Mouse (Mus musculus) spleen, postnatal 10 days (tissue): ENCODE measurements at regions not wholly inside any gene's neighbourhood (a gene's known extent, or its start where the extent isn't known, plus 50 kb on each side); places are given as distances from the start of the nearest gene placed in this dataset.

ENCODE experiments used
- DNase-seq, 2 experiments: peaks; one replicate each; pipeline ENCODE4 v3.0.0; 2021 to 2022; ENCODE audit warnings: low spot score in 2 of 2

DNA sequence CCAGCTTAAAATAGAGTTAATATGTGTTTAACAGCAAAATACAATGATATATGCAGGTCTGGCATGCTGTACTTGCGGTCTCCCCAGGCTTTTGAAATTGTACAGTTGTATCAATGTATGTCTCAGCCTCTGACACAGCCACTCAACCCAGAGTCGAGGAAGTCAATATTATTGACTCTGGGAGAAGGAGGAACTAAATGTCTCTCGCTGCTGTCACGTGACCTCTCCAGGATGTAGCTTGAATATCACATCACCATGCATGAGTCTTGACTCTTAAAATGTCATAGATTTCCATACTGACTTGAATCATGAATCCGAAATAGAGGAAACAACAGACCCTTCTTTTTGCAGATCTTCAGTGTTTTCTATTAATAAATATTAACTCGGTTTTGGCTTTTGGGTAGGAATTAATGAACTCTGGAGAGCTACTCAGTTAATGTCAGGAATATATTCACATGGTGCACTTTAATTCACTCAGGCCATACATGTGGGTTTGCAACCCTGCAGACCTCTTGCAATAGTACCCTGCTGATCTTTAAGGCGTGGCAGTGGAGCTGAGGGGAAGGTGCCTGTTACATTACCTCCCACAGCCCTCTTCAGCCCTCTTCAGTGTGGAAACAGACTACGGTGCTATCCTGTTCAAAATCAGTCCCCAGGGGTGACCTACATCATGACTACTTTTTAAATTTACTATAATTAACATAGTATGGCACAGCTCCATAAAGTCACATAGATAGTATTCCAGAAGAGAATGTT, 102.7 kb upstream of the Foxn2 start:
- DNase-seq, result no peak

DNA sequence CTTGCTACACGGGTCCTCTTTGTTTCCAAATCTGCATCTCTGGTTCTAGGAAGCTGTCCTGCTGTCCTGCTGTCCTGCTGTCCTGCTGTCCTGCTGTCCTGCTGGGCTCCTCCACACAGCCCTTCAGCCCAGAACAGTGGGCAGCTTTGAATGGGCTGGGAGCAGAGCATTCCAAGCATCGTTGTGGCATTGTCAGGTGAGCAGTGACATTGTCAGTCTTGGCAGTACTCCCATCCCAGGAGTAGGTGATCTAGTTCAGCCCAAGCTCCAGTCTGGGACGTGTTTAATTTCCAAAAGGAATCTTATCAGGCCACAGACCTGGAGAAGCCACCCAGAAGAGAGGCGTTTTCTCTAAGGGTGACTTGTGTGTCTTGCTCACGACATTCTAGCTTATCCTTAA, 99.4 kb upstream of the Foxn2 start:
- DNase-seq, result no peak

- DNase-seq, result no peak
Observed at GRCm38 (mm10) chr17:88341599-88341998, 98.9 kb upstream of the Foxn2 start.

- DNase-seq, result no peak
Observed at GRCm38 (mm10) chr17:88343091-88343783, 97.3 kb upstream of the Foxn2 start.

DNA sequence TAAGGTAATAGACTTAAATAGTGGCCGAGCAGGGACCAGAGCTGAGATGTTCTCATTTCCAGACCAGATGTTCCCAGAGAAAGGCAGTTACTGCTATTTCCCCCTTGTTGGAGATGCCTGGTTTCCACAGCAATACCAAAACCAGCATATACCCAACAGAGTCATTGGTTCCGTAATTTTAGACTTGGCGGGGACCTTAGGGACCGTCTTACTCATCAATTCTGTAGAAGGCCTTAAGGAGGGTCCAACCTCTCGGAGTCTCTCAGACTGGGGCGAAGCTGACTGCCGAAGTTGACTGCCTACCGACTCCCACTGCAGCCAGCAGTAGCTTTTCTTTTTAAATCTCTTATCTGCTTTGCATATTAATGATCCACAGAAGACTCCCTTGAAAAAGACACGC, 95.1 kb upstream of the Foxn2 start:
- DNase-seq, result no peak

DNA sequence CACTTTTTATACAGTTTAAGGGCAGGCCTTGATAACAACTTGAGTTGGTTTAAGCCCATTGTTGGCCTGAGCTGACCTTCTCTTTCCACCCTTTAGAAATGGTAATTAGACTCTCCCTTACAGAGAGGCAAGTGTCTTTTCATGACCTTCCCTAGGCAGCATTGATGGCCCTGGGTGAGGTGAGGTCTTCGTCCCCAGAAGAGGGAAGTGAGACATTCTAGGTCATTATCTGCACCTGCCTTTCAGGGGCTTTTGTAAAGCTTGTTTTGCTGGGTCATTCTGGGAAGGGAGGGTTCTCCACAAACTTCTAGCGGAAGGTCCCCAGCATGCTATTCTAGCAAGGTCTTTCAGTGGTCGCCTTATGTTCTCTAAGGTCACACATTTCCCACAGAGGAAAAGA, 93.6 kb upstream of the Foxn2 start:
- no peak for DNase-seq

GRCm38 (mm10) chr17:88349825-88350460, 90.6 kb upstream of the Foxn2 start:
- no peak for DNase-seq

GRCm38 (mm10) chr17:88350986-88351385, 89.5 kb upstream of the Foxn2 start:
- no peak for DNase-seq

- no peak for DNase-seq
Observed at GRCm38 (mm10) chr17:88352960-88353359, 87.6 kb upstream of the Foxn2 start.

- DNase-seq, result no peak
Observed at GRCm38 (mm10) chr17:88361161-88361560, 79.3 kb upstream of the Foxn2 start.

DNA sequence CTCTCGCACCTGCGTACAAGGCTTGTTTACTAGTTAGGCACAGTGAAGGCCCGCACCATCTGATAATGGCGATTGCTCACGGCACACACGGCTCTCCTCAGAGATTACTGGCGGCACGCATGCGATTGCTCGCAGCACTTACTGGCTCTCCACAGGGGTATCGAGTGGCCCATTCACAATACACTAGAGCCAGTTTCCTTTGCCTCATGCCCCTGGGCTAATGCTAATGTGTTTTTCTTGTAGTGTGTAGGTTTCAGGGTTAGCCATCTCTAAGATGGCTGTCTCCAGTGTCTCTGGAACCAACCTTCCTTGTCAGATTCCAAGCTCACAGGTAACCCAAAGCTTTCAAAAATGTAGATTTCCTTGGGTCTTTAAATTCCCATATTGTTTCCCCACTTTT, 78.1 kb upstream of the Foxn2 start:
- DNase-seq, result no peak

DNA sequence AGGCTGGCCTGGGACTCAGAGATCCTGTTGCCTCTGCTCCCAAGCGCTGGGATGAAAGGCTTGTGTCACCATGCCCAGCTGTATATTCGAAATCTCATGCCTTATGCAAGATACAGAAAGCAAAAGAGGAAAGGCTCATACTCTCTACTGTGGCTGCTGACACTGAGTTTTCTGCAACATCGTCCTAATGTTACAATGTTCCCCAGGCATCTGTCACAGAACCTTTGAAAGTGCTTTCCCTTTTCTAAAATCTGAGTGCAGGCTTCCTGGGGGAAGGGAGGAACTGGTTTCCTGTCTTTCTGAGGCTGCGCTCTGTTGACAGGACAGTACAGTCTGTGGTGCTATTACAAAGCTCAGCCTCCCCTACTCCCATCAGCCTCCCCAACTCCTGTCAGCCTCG, 72.6 kb upstream of the Foxn2 start:
- no peak for DNase-seq

GRCm38 (mm10) chr17:88369971-88370370, 70.5 kb upstream of the Foxn2 start:
- DNase-seq, result no peak

DNA sequence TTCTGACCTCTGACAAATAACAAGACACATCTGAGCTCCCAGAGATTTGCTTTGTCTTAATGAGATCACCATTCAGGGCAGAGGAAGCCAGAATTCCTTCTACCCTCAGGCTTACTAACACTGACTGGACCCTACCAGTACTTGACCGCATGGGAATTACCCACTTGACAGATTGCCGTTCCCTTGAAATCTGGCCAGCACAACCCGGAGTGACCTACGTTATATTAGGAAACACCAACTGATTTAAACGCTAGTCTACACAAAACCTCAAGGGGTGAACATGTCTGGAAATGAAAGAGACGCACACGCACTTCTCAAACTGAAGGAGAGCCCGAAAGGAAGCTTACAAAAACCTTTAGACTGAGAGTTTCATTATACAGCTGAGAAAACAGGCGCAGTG, 69.8 kb upstream of the Foxn2 start:
- DNase-seq, result no peak

- no peak for DNase-seq
Observed at GRCm38 (mm10) chr17:88378505-88378904, 62.0 kb upstream of the Foxn2 start.

DNA sequence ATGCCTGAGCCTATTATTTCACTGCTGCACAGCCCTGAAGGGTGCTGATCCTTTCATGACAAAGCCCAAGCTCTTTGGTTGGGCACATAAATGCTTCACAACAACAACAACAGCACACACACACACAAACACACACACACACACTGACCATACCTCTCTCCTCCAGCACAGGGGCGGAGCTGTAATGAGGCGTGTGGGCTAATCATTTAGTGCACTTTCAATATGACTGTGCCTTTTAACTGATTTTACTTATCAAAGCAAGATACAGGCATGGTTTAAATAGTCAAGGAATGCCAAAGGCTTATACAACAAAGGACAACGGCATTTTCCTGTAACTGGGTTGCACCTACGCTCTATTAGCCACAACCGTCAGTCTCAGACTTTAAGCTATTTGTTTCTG, 61.1 kb upstream of the Foxn2 start:
- DNase-seq, result no peak

GRCm38 (mm10) chr17:88381106-88381505, 59.4 kb upstream of the Foxn2 start:
- no peak for DNase-seq

DNA sequence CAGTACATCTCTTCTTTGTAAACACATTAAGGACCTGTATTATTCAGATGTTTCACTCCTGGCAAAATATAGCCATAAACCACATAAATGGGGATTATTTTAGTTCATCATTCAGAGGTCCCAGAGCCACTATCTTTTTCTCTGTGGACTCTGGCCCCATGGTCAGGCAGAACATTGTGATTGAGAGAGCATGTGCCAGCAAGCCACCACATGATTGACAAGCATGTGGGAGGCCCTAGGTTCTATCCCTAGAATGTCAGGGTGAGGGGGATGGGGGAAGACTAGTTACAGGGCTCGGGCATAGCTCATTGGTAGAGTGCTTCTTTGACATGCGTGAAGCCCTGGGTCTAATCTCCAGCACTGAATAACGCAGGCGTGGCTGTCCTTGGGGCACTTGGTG, 57.1 kb upstream of the Foxn2 start:
- no peak for DNase-seq

GRCm38 (mm10) chr17:88388441-88388951, 52.0 kb upstream of the Foxn2 start:
- no peak for DNase-seq

DNA sequence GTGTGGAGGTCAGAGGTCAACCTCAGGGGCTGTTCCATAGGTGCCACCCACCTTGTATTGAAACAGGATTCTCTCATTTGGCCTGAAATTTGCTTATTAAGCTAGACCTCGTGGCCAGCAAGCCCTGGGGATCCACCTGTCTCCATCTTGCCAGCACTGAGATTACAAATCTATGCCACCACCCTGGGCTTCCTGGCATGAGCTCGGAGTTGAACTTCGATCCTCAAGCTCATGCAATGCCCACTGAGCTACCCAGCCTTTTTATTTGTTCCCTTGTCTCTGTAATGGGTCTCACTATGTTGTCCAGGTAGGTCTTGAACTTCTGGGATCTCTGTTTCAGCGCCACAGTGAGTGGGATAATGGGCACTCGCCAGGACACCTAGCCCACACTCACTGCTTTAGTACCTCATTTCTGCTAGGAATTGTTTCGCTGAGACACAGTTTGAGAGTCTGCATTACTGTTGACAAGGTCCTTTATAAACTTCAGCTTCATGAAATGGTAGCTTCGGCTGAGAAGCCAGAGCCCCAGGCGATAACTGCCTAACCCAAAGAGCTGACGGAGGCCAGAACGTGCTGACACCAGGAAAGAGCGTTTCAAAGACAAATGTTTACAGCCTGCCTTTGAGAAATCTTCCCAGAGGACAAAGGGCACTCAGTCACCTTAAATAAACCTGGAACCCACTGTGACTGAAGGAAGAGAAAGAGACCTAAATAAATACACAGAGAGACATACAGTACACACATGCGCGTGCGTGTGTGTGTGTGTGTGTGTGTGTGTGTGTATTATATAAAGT, 50.6 kb upstream of the Foxn2 start:
- no peak for DNase-seq
